Mouse (Mus musculus) ovary, adult 18-20 months (tissue): ENCODE measurements around the gene H2-DMa.
A peak's percentile ranks its signal among the peaks of the same experiment; 100 is the strongest.

Experiments
- DNase-seq: peaks from one replicate; pipeline ENCODE4 v3.0.0; 2022; ENCODE audit warnings: low spot score, mixed read lengths

The H2-DMa gene

GRCm38 (mm10) chr17:34119249-34120179, at the start of gene H2-DMa:
Gene H2-DMa (plus strand): TSS chr17:34119541.
- DNase-seq: peak; percentile 98

GRCm38 (mm10) chr17:34072091-34072490, 47.2 kb upstream of the H2-DMa start:
- no peak for DNase-seq

GRCm38 (mm10) chr17:34075271-34075670, 44.1 kb upstream of the H2-DMa start:
- DNase-seq: no peak

- DNase-seq: no peak
Observed at GRCm38 (mm10) chr17:34077549-34077948, 41.8 kb upstream of the H2-DMa start.

- DNase-seq: no peak
Observed at GRCm38 (mm10) chr17:34078148-34078547, 41.2 kb upstream of the H2-DMa start.

- no peak for DNase-seq
Observed at GRCm38 (mm10) chr17:34079002-34079401, 40.3 kb upstream of the H2-DMa start.

GRCm38 (mm10) chr17:34079621-34080020, 39.7 kb upstream of the H2-DMa start:
- DNase-seq: no peak

- no peak for DNase-seq
Observed at GRCm38 (mm10) chr17:34083104-34083503, 36.2 kb upstream of the H2-DMa start.

GRCm38 (mm10) chr17:34087386-34087785, 32.0 kb upstream of the H2-DMa start:
- DNase-seq: no peak

GRCm38 (mm10) chr17:34088124-34088523, 31.2 kb upstream of the H2-DMa start:
- no peak for DNase-seq

GRCm38 (mm10) chr17:34090923-34091322, 28.4 kb upstream of the H2-DMa start:
- no peak for DNase-seq

GRCm38 (mm10) chr17:34092197-34092875, 27.0 kb upstream of the H2-DMa start, which contains the start of gene H2-Oa:
Gene H2-Oa (plus strand): TSS chr17:34092340.
- DNase-seq: no peak

GRCm38 (mm10) chr17:34093199-34093874, 26.0 kb upstream of the H2-DMa start:
- no peak for DNase-seq

GRCm38 (mm10) chr17:34094283-34095035, 24.9 kb upstream of the H2-DMa start:
- no peak for DNase-seq

GRCm38 (mm10) chr17:34096497-34097010, 22.8 kb upstream of the H2-DMa start:
- no peak for DNase-seq

- no peak for DNase-seq
Observed at GRCm38 (mm10) chr17:34097272-34097671, 22.1 kb upstream of the H2-DMa start.

GRCm38 (mm10) chr17:34098709-34099479, 20.4 kb upstream of the H2-DMa start:
- no peak for DNase-seq

- DNase-seq: no peak
Observed at GRCm38 (mm10) chr17:34099531-34099930, 19.8 kb upstream of the H2-DMa start.

GRCm38 (mm10) chr17:34101185-34101584, 18.2 kb upstream of the H2-DMa start:
- DNase-seq: no peak

- peak; percentile 71 for DNase-seq
Observed at GRCm38 (mm10) chr17:34101604-34102032, 17.7 kb upstream of the H2-DMa start.

- no peak for DNase-seq
Observed at GRCm38 (mm10) chr17:34102831-34103230, 16.5 kb upstream of the H2-DMa start.
